Mouse (Mus musculus): ENCODE results near the gene Kntc1. TPM values are rescaled to one million over a fixed set of nuclear protein-coding genes. Genes with fewer than 3 reads are reported as not detected.
A peak's percentile ranks its signal among the peaks of the same experiment; 100 is the strongest.

The Kntc1 gene
- polyA plus RNA-seq, 1 experiment from 2014 or later = 51.5 TPM

- no peak for ATAC-seq (ENCODE audit: insufficient number of reproducible peaks, insufficient read depth, low FRiP score, low TSS enrichment, low read depth)
- Histone ChIP-seq H3K4me2 (no peak overlapping the region), H3K27me3 (no peaks in the 10 kb centered on the region), H3K4me1 (replicated peaks) (no peaks in the 10 kb centered on the region), H3K9me3 (no peaks in the 10 kb centered on the region), H3K36me3 (no peaks in the 10 kb centered on the region), H3K4me3 (replicated peaks) (no peak overlapping the region), H3K27ac (0 out of 2 replicates have a peak overlapping the region, but pooled peaks have one; percentile 23), H3K9ac (replicated peaks) (no peak overlapping the region)
- 88% methylated on average over 4 of the region's 4 CpGs for WGBS
Observed at GRCm38 (mm10) chr5:123869615-123870014, 120.1 kb downstream of the Kntc1 start.

Other genes starting within 250 kb of the Kntc1 start
- 0.92 and 1.6 TPM in 2 replicates for gene B3gnt4, start 239.3 kb upstream of the Kntc1 start, polyA plus RNA-seq (2016; fragmentation: Nextera tagmentation; extraction: Ambion mirVana)
- 112 and 120 TPM in 2 replicates for gene Diablo, start 225.5 kb upstream of the Kntc1 start, polyA plus RNA-seq (2016; fragmentation: Nextera tagmentation; extraction: Ambion mirVana)
- gene Gm49027, start 224.2 kb upstream of the Kntc1 start, polyA plus RNA-seq (2016; fragmentation: Nextera tagmentation; extraction: Ambion mirVana) = 0.24 and 0.32 TPM in 2 replicates
- gene Vps33a, start 176.7 kb upstream of the Kntc1 start, polyA plus RNA-seq (2016; fragmentation: Nextera tagmentation; extraction: Ambion mirVana) = 25.7 and 28.6 TPM in 2 replicates
- 51.7 and 51.9 TPM in 2 replicates for gene Clip1, start 65.1 kb upstream of the Kntc1 start, polyA plus RNA-seq (2016; fragmentation: Nextera tagmentation; extraction: Ambion mirVana)
- 104 and 105 TPM in 2 replicates for gene Zcchc8, start 28.6 kb upstream of the Kntc1 start, polyA plus RNA-seq (2016; fragmentation: Nextera tagmentation; extraction: Ambion mirVana)
- 163 and 175 TPM in 2 replicates for gene Rsrc2, start 302 bp upstream of the Kntc1 start, polyA plus RNA-seq (2016; fragmentation: Nextera tagmentation; extraction: Ambion mirVana)
- 0.10 and 0.18 TPM in 2 replicates for gene Hcar2, start 115.8 kb downstream of the Kntc1 start, polyA plus RNA-seq (2016; fragmentation: Nextera tagmentation; extraction: Ambion mirVana)
- 0.22 TPM in 1 of 2 replicates, not detected in the other for gene Hcar1, start 130.3 kb downstream of the Kntc1 start, polyA plus RNA-seq (2016; fragmentation: Nextera tagmentation; extraction: Ambion mirVana)
- 162 and 184 TPM in 2 replicates for gene Denr, start 157.5 kb downstream of the Kntc1 start, polyA plus RNA-seq (2016; fragmentation: Nextera tagmentation; extraction: Ambion mirVana)
- gene Gm43518, start 177.7 kb downstream of the Kntc1 start, polyA plus RNA-seq (2016; fragmentation: Nextera tagmentation; extraction: Ambion mirVana) = 1.8 and 2.1 TPM in 2 replicates
- gene Ccdc62, start 181.0 kb downstream of the Kntc1 start, polyA plus RNA-seq (2016; fragmentation: Nextera tagmentation; extraction: Ambion mirVana) = 5.9 and 7.5 TPM in 2 replicates
- 7.9 and 9.9 TPM in 2 replicates for gene Hip1r, start 223.9 kb downstream of the Kntc1 start, polyA plus RNA-seq (2016; fragmentation: Nextera tagmentation; extraction: Ambion mirVana)